Mouse (Mus musculus) layer of hippocampus, postnatal 10 days (tissue): Measurements from ENCODE around the gene Trp53rkb. TPM values are rescaled to one million over a fixed set of nuclear protein-coding genes. Genes with fewer than 3 reads are reported as not detected.

Experiments used
- DNase-seq, 2 experiments: peaks; one replicate each; pipeline ENCODE4 v3.0.0; 2021; ENCODE audit warnings: low spot score in 2 of 2
- total RNA-seq, 2 experiments: library from RNA; stranded (reverse); gene quantifications; 2 replicates each; pipeline ENCODE4 v1.2.3; 2021

Gene Trp53rkb
- total RNA-seq, 2 experiments from 2014 or later, result 5.8 to 7.7 TPM

DNA sequence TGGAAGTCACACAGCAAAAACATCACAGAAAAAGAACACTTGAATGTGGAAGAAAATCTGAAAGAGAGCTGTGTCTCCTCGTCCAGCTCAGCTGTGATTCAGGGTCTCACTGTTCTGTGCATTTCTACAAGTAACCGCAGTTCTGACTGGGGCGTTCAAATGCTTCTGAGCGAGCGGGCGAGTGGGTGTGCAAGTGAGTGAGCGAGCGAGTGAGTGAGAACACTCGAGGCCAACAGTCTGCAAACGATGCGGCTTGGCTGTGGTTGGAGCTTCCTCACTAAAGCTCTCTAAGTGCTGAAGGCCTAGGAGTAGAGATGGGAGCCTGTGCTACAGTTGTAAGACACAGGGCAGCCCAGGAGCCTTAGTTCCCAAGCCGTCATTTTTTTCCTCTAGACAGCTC is 36.0 kb downstream of the Trp53rkb start:
- DNase-seq, result no peak

DNA sequence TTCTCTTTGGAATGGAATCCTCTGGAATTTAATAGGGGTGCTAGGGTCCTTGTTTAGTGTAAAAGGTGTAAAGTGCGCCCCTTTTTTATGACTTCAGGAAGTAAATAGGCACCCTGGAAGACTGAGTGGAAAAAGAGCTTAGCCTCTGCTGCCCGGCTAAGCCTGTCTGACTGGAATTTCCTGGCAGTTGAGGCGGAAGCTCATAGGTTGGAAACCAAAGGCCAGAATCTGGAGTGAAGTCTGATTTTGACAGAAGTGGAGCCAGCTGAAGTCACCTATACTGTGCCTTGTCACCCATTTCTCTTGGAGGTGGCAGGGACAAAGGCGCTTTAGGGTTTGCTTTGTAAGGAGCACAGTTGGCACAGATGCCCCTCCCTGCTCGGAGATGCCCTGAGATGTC is 38.0 kb downstream of the Trp53rkb start:
- no peak for DNase-seq

DNA sequence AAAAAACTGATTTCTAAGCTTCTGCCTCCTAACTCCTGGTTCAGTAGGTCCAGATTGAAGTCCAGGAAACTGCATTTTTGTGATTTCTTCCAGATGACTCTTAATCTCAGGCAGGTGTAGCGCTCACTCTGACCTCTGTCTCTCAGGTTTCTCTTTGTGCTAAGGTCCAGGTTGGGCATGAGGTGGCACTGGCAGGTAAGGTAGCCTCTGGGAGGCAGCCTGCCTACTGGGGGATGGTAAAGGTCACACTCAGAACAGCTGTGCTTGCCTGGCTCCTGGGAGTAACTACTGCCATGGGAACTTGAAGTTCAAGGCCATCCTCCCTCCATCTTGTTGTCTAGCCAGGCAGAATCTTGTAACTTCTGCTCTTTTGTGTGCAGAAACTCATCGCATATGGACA is 41.8 kb downstream of the Trp53rkb start:
- DNase-seq, result no peak

DNA sequence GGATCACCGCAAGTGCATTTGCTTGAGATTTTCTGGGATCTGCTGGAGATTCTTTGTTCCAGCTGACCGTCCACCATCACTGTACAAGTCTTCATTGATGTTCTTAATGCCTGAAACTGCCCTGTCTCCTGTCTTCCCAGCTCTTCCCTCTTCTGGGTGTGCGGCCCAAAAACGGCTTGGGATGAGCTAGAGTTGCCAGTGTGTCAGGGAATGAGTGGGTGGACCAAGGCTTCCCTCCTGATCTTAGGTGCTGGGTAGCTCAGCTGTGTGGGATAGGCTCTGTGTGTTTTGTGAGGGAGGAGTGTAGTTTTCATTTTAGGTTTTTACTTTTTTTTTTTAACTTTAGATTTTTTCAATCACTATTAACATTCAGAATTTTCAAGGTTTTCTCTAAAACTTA is 42.5 kb downstream of the Trp53rkb start:
- DNase-seq, result no peak

DNA sequence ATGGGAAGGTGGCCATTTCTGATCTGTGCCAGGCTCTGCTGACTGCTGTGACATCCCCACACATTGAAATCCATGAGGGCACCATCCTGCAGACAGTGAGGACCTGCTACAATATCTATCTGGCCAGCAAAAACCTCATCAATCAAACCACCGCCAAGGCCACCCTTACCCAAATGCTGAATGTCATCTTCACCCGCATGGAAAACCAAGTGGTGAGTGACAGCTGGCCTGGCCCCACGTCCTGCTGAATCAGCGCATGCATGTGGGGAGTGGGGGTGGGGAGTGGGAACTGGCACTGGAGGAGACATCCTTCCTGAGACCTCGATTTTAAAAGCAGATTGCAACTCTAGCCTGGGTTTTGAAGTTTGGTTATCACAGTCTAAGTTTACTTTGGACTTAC is 43.2 kb downstream of the Trp53rkb start:
- DNase-seq, result no peak

DNA sequence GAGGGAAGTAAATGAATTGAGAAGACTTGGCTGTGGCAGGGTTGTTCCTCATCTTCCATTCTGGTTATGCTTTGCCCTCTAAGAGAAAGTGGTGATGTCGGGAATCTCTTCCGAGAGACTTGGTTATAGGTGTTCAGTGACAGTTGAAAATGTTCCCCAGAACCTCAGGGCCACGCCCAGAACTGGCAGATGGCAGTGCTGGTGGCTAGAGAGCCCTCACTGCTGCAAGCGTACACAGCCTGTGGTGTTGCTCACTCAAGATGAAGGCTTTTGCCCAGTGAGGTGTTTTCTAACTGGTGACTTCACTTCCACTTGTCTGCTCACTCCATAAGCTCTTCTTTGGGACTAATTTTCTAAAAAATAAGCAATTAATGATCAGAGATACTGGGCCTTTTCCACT is 49.5 kb downstream of the Trp53rkb start:
- DNase-seq, result no peak

Other genes starting within 250 kb of the Trp53rkb start
- 10 to 100 TPM; 76.6 to 86.9 TPM for gene Prex1, start 78.7 kb upstream of the Trp53rkb start, total RNA-seq
- 10 to 100 TPM; 35.9 to 39.7 TPM for gene Arfgef2, start 13.1 kb downstream of the Trp53rkb start, total RNA-seq
- 10 to 100 TPM; 67.2 to 70.4 TPM for gene Cse1l, start 113.5 kb downstream of the Trp53rkb start, total RNA-seq
- 10 to 100 TPM; 75.7 to 79.5 TPM for gene Stau1, start 203.8 kb downstream of the Trp53rkb start, total RNA-seq
- 10 to 100 TPM; 34.8 to 36.1 TPM for gene Ddx27, start 222.7 kb downstream of the Trp53rkb start, total RNA-seq